Mouse (Mus musculus) bone marrow macrophage, adult 2 months (primary cell): ENCODE data around the gene Notum. TPM values are rescaled to one million over a fixed set of nuclear protein-coding genes. Genes with fewer than 3 reads are reported as not detected.
A peak's percentile ranks its signal among the peaks of the same experiment; 100 is the strongest.

ENCODE experiments used
- H3K27ac ChIP-seq: 2 replicates; pipeline ENCODE4 v1.5.1; 2012; ENCODE audit warnings: low read depth, low read length; ENCODE audit not compliant: insufficient read depth
- H3K4me1 ChIP-seq: 2 replicates; pipeline ENCODE4 v1.6.1; 2012; ENCODE audit warnings: low read length; ENCODE audit not compliant: control insufficient read depth, insufficient read depth
- H3K4me3 ChIP-seq: 2 replicates; pipeline ENCODE4 v1.5.1; 2012; ENCODE audit warnings: mild to moderate bottlenecking, low read length, moderate library complexity; ENCODE audit not compliant: insufficient read depth
- CTCF ChIP-seq: IDR thresholded peaks from 2 replicates; pipeline ENCODE4 v1.5.1; 2012; ENCODE audit warnings: low read depth, mild to moderate bottlenecking, low read length, moderate library complexity
- POLR2A ChIP-seq: IDR thresholded peaks from 2 replicates; pipeline ENCODE4 v1.6.1; 2012; ENCODE audit warnings: mild to moderate bottlenecking, low read depth, low read length, borderline replicate concordance
- polyA plus RNA-seq: library from polyadenylated mRNA; stranded (reverse); fragments of >200 nt; gene quantifications from 2 replicates; pipeline ENCODE4 v1.2.4, GENCODE M21; 2012; ENCODE audit not compliant: missing spikeins, insufficient read depth, insufficient read length

Gene Notum
- polyA plus RNA-seq, 1 experiment, result not detected

GRCm38 (mm10) chr11:120613481-120613972 lies 47.4 kb downstream of the Notum start:
- H3K27ac ChIP-seq, result no peak overlapping the region
- TF ChIP-seq CTCF, result no peak
- TF ChIP-seq POLR2A, result no peak
- H3K4me3 ChIP-seq, result no peak overlapping the region
- peaks cover 17% of the 10 kb centered on the region for H3K4me1 ChIP-seq

DNA sequence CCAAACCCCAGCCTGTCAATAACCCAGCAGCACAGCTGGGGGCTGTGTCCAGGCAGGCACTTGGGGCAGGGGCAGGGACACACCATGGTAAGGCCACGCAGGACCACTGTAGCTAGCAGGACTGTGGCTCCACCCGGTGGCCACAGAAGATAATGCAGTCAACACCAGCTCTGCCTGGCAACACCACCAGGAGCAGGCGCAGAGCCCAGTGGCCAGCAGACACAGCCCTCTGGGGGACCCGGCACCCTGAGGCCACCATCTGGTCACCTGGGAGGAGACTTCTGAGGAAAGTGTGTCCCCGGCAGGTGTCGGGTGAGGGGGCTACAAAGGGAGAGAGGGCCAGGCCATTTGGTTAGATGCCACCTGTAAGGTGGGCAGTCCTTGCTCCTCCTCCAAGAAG lies 48.2 kb downstream of the Notum start:
- TF ChIP-seq CTCF, result peak; percentile 54
- TF ChIP-seq POLR2A, result no peak
- Histone ChIP-seq H3K4me3 (no peak overlapping the region), H3K27ac (no peak overlapping the region), H3K4me1 (peaks cover 15% of the 10 kb centered on the region)

GRCm38 (mm10) chr11:120610477-120611046 lies 50.4 kb downstream of the Notum start:
- TF ChIP-seq POLR2A (no peak), CTCF (no peak)
- peaks cover 6% of the 10 kb centered on the region for H3K4me1 ChIP-seq
- H3K4me3 ChIP-seq, result no peak overlapping the region
- no peak overlapping the region for H3K27ac ChIP-seq

- Histone ChIP-seq H3K4me3 (no peak overlapping the region), H3K4me1 (no peaks in the 10 kb centered on the region; the same call in 1 of the 2 replicates), H3K27ac (no peak overlapping the region)
- TF ChIP-seq POLR2A (no peak), CTCF (no peak)
These were observed 51.7 kb downstream of the Notum start for GRCm38 (mm10) chr11:120609250-120609649.

- Histone ChIP-seq H3K4me1 (no peaks in the 10 kb centered on the region), H3K4me3 (no peak within 1 kb of the TSS), H3K27ac (no peak within 1 kb of the TSS)
- no peak for TF ChIP-seq POLR2A
- no peak for TF ChIP-seq CTCF
These were observed 52.5 kb downstream of the Notum start, which contains the start of gene Npb for GRCm38 (mm10) chr11:120608241-120609034. Gene Npb (plus strand): TSS chr11:120608477.

DNA sequence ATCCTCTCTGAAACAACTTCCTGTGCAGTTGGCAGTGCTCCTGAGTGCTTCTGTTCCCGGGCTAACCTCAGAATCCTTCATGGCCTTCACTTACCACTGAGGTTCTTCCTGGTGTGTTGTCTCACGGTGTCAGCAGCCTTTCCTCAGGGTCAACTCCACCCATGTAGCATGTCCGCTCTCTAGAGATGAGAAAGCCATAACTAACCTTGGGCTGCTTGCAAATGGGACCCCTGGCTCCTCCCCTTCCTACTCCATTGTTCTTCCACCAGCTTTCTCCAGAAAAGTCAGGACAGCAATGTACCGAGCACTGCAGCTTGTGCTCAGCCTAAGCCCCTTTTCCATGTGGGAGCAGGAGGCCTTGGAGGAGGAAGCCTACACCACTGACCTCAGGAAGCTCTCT lies 54.2 kb downstream of the Notum start:
- H3K4me1 ChIP-seq, result no peaks in the 10 kb centered on the region

DNA sequence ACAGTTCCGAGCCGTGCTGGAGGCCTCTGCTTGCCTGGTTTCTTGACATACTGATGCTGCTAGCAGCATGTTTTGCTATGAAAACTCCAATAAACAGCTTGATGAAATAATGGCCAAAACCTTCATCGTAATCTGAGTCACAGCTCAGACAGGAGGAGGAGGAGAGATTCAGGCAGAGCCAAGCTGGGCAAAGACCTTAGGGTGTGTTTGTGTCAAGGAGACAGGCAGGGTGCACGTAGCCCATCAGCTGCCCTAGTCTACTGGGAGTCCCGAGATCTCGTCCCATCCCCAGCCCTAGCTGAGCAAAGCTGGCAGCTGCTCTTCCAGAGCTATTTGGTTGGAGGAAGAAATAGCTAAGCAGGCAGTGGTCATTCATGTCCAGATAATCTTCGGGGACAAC lies 55.3 kb downstream of the Notum start:
- H3K4me1 ChIP-seq, result no peaks in the 10 kb centered on the region; the same call in 1 of the 2 replicates
- no peak overlapping the region for H3K4me3 ChIP-seq
- TF ChIP-seq POLR2A (no peak), CTCF (no peak)
- no peak overlapping the region for H3K27ac ChIP-seq

More for the DNA sequence above, 54.2 kb downstream of the Notum start:
- Histone ChIP-seq H3K4me3 (no peak overlapping the region), H3K27ac (no peak overlapping the region)
- no peak for TF ChIP-seq CTCF

Other genes starting within 250 kb of the Notum start
- 45.6 and 46.6 TPM in 2 replicates for gene Nploc4, start 223.5 kb downstream of the Notum start, polyA plus RNA-seq
- 0.32 TPM in 1 of 2 replicates, not detected in the other for gene Tspan10, start 218.5 kb downstream of the Notum start, polyA plus RNA-seq
- gene Pde6g, start 207.7 kb downstream of the Notum start, polyA plus RNA-seq, result 0.49 and 0.62 TPM in 2 replicates
- 11.4 and 15.4 TPM in 2 replicates for gene Oxld1, start 203.1 kb downstream of the Notum start, polyA plus RNA-seq
- gene Ccdc137, start 203.1 kb downstream of the Notum start, polyA plus RNA-seq, result 9.9 and 16.6 TPM in 2 replicates
- gene Arl16, start 193.6 kb downstream of the Notum start, polyA plus RNA-seq, result 13.0 and 13.6 TPM in 2 replicates
- gene Mrpl12, start 176.6 kb downstream of the Notum start, polyA plus RNA-seq, result 43.3 and 46.7 TPM in 2 replicates
- gene Slc25a10, start 169.3 kb downstream of the Notum start, polyA plus RNA-seq, result 62.9 and 65.6 TPM in 2 replicates
- not detected in 2 replicates for gene Gcgr, start 130.5 kb downstream of the Notum start, polyA plus RNA-seq
- 63.5 and 64.0 TPM in 2 replicates for gene Mcrip1, start 111.4 kb downstream of the Notum start, polyA plus RNA-seq
- not detected in 2 replicates for gene Ppp1r27, start 110.0 kb downstream of the Notum start, polyA plus RNA-seq
- 292 and 334 TPM in 2 replicates for gene P4hb, start 87.9 kb downstream of the Notum start, polyA plus RNA-seq
- gene Arhgdia, start 79.6 kb downstream of the Notum start, polyA plus RNA-seq, result 628 and 760 TPM in 2 replicates
- 97.5 and 121 TPM in 2 replicates for gene Alyref, start 62.8 kb downstream of the Notum start, polyA plus RNA-seq
- gene Anapc11, start 62.8 kb downstream of the Notum start, polyA plus RNA-seq, result 127 and 128 TPM in 2 replicates
- 1.4 TPM in 1 of 2 replicates, not detected in the other for gene Npb, start 52.7 kb downstream of the Notum start, polyA plus RNA-seq
- 52.4 and 64.5 TPM in 2 replicates for gene Pcyt2, start 43.2 kb downstream of the Notum start, polyA plus RNA-seq
- gene Sirt7, start 35.9 kb downstream of the Notum start, polyA plus RNA-seq, result 78.5 and 91.5 TPM in 2 replicates
- gene Mafg, start 27.6 kb downstream of the Notum start, polyA plus RNA-seq, result 76.0 and 77.5 TPM in 2 replicates
- gene Pycr1, start 17.4 kb downstream of the Notum start, polyA plus RNA-seq, result 0.61 and 0.78 TPM in 2 replicates
- gene Myadml2, start 13.0 kb downstream of the Notum start, polyA plus RNA-seq, result not detected in 2 replicates
- gene Aspscr1, start 11.8 kb upstream of the Notum start, polyA plus RNA-seq, result 42.8 and 50.5 TPM in 2 replicates
- gene Cenpx, start 52.6 kb upstream of the Notum start, polyA plus RNA-seq, result 109 and 110 TPM in 2 replicates
- gene Lrrc45, start 52.8 kb upstream of the Notum start, polyA plus RNA-seq, result 34.3 and 46.1 TPM in 2 replicates
- 14.3 and 18.1 TPM in 2 replicates for gene Rac3, start 60.3 kb upstream of the Notum start, polyA plus RNA-seq
- 65.0 and 65.6 TPM in 2 replicates for gene Dcxr, start 66.1 kb upstream of the Notum start, polyA plus RNA-seq
- 57.0 and 81.4 TPM in 2 replicates for gene Cbr2, start 70.9 kb upstream of the Notum start, polyA plus RNA-seq
- 13.2 and 32.4 TPM in 2 replicates for gene Hmga1b, start 101.6 kb upstream of the Notum start, polyA plus RNA-seq
- gene Rfng, start 123.0 kb upstream of the Notum start, polyA plus RNA-seq, result 18.3 and 22.6 TPM in 2 replicates
- gene Gps1, start 123.1 kb upstream of the Notum start, polyA plus RNA-seq, result 34.7 and 41.1 TPM in 2 replicates
- gene Dus1l, start 135.2 kb upstream of the Notum start, polyA plus RNA-seq, result 22.7 and 28.5 TPM in 2 replicates
- gene Fasn, start 163.4 kb upstream of the Notum start, polyA plus RNA-seq, result 6.9 and 8.1 TPM in 2 replicates